Mouse (Mus musculus): Measurements from ENCODE around the gene Grid2. TPM values are rescaled to one million over a fixed set of nuclear protein-coding genes. Genes with fewer than 3 reads are reported as not detected.

Grid2 gene
- polyA plus RNA-seq (2015; fragmentation: Nextera tagmentation; extraction: Ambion mirVana): 12.2 and 13.4 TPM in 2 replicates

DNA sequence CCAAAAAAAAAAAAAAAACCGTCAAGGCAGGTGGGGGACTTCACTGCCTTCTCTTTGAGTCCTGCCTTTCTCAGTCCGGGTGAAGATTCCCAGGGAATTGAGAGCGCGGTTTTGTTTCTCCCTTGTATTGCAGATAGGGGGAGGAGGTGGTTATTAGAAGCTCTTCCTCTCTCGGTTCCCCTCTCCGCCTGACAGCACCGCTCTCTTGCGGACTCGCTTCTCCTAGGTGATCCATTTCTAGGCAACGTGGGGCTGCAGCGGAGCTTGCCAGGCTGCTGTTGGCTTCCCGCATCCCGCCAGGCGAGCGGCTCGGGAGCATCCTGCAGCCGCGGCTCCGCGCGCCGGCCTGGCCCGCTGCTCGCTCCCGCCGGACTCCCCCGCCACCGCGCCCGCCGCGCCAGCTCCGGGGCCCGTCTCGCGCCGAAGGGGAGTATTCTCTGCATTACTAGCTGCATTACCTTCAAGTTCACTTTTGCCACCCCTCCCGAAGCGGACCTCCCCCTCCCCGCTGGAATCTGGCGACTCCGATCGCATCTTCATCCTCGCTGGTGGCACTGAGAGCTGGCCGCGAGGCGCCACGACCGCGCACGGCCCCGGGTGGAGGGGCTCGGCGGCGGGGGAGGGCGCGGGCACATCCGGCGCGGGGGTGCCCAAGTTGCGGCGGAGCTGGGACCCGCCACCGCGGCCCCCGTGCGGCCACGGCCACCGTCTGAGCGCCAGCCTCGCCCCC is at the start of gene Grid2:
TSS of gene Grid2 (plus strand) at position 51 of the 730 bp plus-strand sequence.
- peak within 1 kb of the TSS; percentile 82 for H3K4me3 ChIP-seq
- no peaks in the 10 kb centered on the region for H3K9me3 ChIP-seq
- no peaks in the 10 kb centered on the region for H3K36me3 ChIP-seq
- peak within 1 kb of the TSS; percentile 89 for H3K27ac ChIP-seq
- peak; percentile 80 for ATAC-seq (ENCODE audit: low FRiP score)
- peak within 1 kb of the TSS; percentile 87 for H3K9ac ChIP-seq
- no peaks in the 10 kb centered on the region for H3K27me3 ChIP-seq
- WGBS: under 1% methylated on average over 63 of the region's 71 CpGs
- H3K4me2 ChIP-seq: peak within 1 kb of the TSS; percentile 88
- H3K4me1 ChIP-seq (replicated peaks): peaks cover 22% of the 10 kb centered on the region

DNA sequence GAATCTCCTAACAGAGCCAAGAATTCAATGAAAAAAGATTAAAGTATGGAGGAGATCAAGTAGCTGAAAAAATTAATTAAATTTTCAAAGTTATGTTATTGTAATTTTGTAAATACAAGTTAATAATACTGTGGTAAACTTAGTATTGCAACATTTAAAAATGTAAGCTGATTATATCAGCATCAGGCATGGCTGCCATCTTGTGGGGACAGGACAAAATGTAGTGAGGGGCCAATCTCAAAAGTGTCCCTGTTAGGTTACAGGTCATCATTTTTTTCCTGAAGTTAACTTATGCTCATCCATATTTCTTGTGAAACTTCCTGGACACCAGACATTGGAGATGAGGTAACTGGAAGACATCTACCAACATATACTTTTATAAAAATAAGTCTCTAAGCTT is 4.9 kb upstream of the Grid2 start:
- H3K27me3 ChIP-seq: no peaks in the 10 kb centered on the region
- peaks cover 4% of the 10 kb centered on the region; the same call in 1 of the 2 replicates for H3K4me1 ChIP-seq (replicated peaks)
- H3K9me3 ChIP-seq: no peaks in the 10 kb centered on the region
- no peak overlapping the region for H3K9ac ChIP-seq
- H3K27ac ChIP-seq: no peak overlapping the region
- no peak overlapping the region for H3K4me2 ChIP-seq
- H3K4me3 ChIP-seq: no peak overlapping the region
- no peaks in the 10 kb centered on the region for H3K36me3 ChIP-seq
- ATAC-seq (ENCODE audit: low FRiP score): no peak

DNA sequence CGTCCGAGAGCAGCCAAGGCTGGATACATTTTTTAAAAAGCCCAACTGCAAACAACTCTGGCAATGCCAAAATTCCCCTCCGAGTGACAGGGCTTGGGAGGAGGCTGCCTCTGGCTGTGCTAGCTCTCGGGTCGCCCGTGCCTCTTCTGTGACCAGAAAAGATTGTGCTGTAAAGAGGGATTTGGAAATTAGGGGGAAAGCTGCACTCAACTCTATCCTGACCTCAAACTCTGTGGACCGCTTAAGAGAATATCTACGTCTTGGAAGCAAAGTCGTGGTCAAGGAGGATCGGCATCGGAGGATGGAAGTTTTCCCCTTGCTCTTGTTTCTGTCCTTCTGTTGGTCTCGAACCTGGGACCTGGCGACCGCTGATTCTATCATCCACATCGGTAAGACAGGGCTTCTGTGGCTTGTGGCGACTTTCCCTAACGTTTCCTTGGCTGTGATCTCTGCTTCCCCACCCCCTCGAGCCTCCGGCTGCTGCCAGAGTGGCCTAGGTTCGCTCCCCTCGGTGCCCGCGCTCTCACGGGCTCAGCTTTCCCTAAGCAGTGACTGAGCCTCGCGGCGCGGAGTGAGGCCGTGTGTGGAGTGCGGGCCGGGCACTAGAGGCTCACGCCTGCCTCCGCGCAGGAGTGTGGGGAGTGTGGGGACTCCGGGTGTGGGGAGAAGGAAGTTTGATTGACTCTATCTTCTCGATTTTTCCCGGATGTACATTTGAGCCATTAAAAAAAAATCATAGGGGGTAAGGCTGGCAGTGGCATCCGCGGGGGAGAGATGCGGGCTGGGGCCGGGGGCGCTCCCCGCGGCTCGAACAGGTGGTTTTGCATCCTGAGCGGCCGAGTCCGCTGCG is 1.1 kb downstream of the Grid2 start:
- Histone ChIP-seq H3K4me3 (peak overlapping the region; percentile 82), H3K9me3 (no peaks in the 10 kb centered on the region), H3K27me3 (no peaks in the 10 kb centered on the region), H3K36me3 (no peaks in the 10 kb centered on the region), H3K9ac (peak overlapping the region; percentile 87), H3K4me1 (replicated peaks) (peaks cover 22% of the 10 kb centered on the region), H3K27ac (peak overlapping the region; percentile 89), H3K4me2 (peak overlapping the region; percentile 88)
- WGBS: 0% methylated on average over 48 of the region's 49 CpGs
- ATAC-seq (ENCODE audit: low FRiP score): peak; percentile 84

DNA sequence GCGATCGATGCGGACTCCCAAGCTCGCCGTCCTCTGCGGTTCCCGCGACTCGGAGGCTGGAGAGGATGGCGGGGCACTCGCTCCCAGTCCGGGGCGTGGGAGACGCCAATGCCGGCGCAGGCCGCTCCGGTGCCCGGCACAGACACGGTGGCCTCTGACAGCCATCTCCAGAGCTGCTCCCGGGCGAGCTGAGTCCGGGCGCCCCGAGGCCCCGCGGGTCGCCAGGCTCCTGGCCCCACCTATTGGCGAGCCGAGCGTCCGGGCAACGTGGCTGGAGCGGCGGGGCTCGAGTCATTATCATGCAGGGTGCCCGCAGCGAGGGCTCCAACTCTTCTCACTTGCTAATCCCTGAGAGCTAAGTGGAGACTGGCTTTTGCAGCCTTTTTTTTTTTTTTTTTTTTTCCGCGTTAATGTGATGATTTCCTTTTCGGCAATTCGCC is 1.8 kb downstream of the Grid2 start:
- Histone ChIP-seq H3K4me2 (peak overlapping the region; percentile 88), H3K36me3 (no peaks in the 10 kb centered on the region), H3K9me3 (no peaks in the 10 kb centered on the region), H3K27me3 (no peaks in the 10 kb centered on the region), H3K4me3 (peak overlapping the region; percentile 82), H3K9ac (peak overlapping the region; percentile 87), H3K4me1 (replicated peaks) (peaks cover 22% of the 10 kb centered on the region), H3K27ac (peak overlapping the region; percentile 89)
- ATAC-seq (ENCODE audit: low FRiP score): peak; percentile 65
- WGBS: under 1% methylated on average over 42 of the region's 42 CpGs

DNA sequence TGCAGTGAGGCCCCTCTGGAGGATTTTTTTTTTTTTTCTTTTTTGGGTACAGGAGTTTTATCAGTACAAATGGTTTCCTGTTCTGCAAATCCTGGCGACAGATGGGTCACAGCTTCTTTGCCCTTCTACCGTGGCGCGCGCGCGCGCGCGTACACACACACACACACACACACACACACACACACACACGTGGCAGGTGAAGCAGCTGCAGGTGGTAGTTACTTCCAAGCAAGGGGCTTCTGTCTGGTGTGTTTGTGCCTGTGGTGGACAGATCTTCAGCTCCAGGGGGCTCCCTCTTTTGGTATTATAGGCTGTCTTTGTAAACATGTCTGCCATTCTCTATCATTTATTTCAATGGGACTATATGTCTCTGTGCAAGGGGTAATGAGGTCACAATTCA is 2.2 kb downstream of the Grid2 start:
- ATAC-seq (ENCODE audit: low FRiP score): no peak

DNA sequence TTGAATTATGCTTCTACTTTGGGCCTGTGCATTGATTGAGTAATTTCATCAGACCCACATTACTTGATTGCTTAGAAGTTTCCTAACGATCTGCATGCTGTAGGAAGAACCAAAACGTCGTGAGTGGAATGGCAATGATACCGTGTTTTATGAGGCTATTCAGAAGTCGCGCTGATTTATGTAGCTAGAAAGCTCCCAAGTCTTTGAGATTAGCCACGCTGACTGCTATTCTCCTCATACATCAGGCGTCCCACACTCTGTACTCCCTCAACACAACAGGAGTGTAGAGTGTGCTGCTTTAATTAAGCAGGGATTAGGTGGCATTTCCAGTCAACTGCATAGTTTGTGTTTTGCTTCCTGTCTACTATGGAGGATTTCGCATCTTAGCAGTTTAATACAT is 4.1 kb downstream of the Grid2 start:
- 16% methylated on average over 9 of the region's 9 CpGs for WGBS
- H3K4me3 ChIP-seq: peak overlapping the region; percentile 17
- peak overlapping the region; percentile 42 for H3K4me2 ChIP-seq
- H3K9me3 ChIP-seq: no peaks in the 10 kb centered on the region
- no peak overlapping the region for H3K27ac ChIP-seq
- ATAC-seq (ENCODE audit: low FRiP score): no peak
- H3K36me3 ChIP-seq: no peaks in the 10 kb centered on the region
- peaks cover 22% of the 10 kb centered on the region for H3K4me1 ChIP-seq (replicated peaks)
- peak overlapping the region; percentile 43; the same call in 1 of the 2 replicates for H3K9ac ChIP-seq
- H3K27me3 ChIP-seq: no peaks in the 10 kb centered on the region

More for the DNA sequence above, 2.2 kb downstream of the Grid2 start:
- H3K4me2 ChIP-seq: peak overlapping the region; percentile 88
- no peaks in the 10 kb centered on the region for H3K36me3 ChIP-seq
- no peaks in the 10 kb centered on the region for H3K27me3 ChIP-seq
- peaks cover 22% of the 10 kb centered on the region for H3K4me1 ChIP-seq (replicated peaks)
- H3K9ac ChIP-seq: peak overlapping the region; percentile 87
- peak overlapping the region; percentile 89 for H3K27ac ChIP-seq
- H3K9me3 ChIP-seq: no peaks in the 10 kb centered on the region
- peak overlapping the region; percentile 82 for H3K4me3 ChIP-seq
- WGBS: 0% methylated on average over 11 of the region's 11 CpGs

DNA sequence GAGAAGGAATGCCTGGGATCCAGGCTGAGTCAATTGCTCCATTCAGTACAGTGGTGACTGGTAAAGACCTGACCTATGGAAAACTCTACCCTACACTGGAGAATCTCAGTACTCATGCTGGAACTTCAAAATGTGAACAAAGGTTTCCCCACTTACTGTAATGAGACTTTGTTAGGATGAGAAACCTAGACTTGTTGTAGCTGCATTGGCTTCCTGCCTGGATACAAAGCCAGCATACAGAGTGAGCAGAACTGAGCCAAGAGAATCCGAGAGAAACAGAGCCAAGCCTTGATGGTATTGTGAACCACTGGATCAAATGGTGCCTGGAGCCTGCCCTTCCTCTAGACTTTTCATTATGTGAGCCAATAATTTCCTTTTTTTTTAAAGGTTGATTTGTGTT is 28.7 kb downstream of the Grid2 start:
- H3K9me3 ChIP-seq: no peaks in the 10 kb centered on the region
- H3K4me2 ChIP-seq: no peak overlapping the region
- no peak overlapping the region for H3K4me3 ChIP-seq
- no peak for ATAC-seq (ENCODE audit: low FRiP score)
- H3K4me1 ChIP-seq (replicated peaks): no peaks in the 10 kb centered on the region
- no peaks in the 10 kb centered on the region for H3K36me3 ChIP-seq
- no peak overlapping the region for H3K27ac ChIP-seq
- WGBS: 63% methylated on average over 1 of the region's 1 CpGs
- no peak overlapping the region for H3K9ac ChIP-seq
- H3K27me3 ChIP-seq: no peaks in the 10 kb centered on the region

DNA sequence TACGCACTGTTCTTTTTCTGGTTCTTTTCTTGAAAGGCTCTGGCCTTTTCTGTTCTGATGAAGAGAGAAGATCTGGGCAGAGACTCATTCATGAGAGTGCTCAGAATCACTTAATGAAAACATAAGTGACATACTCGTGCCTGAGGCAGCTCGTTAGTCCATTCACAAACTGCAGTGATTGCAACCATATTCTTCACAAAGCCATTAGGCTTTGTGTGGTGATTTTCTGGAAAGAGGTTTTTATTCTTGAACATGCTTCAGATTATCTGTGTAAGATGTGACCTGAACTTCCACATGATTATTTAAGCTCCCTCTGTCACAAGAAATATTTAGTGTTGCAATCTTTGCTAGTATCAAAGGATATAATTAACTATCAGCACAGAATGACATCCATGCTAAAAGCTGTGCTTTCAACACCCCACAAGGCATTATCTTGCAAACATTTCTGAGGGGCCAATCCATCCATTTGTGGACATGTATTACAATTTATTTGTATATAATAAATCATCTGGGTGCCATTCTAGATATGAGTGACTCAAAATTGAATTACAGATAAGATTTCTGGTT is 86.8 kb downstream of the Grid2 start:
- Histone ChIP-seq H3K4me3 (no peak overlapping the region), H3K27me3 (no peaks in the 10 kb centered on the region), H3K4me1 (replicated peaks) (no peaks in the 10 kb centered on the region), H3K36me3 (no peaks in the 10 kb centered on the region), H3K9me3 (no peaks in the 10 kb centered on the region), H3K9ac (no peak overlapping the region), H3K27ac (no peak overlapping the region), H3K4me2 (no peak overlapping the region)
- no peak for ATAC-seq (ENCODE audit: low FRiP score)
- 66% methylated on average over 3 of the region's 3 CpGs for WGBS

DNA sequence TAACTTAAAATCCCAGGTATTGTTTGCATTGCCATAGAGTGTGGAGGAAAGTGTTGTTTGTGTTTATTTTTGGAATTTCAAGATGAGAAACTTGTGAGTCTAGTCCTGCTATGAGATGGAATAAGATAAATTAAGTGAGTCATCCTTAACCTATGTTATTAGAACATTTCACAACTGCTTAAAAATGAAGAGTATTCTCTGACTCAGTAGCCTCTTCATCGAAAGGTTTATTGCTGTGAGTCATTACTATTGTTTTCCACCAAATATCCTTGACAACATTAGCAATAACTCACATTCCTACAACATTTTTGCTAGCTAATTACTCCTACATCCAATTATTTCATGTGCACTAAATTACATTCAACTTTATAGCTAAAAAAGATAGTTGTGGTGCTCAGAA is 91.3 kb downstream of the Grid2 start:
- no peaks in the 10 kb centered on the region for H3K27me3 ChIP-seq
- WGBS: 92% methylated on average over 1 of the region's 1 CpGs
- no peak overlapping the region for H3K9ac ChIP-seq
- no peaks in the 10 kb centered on the region for H3K4me1 ChIP-seq (replicated peaks)
- H3K9me3 ChIP-seq: no peaks in the 10 kb centered on the region
- H3K27ac ChIP-seq: no peak overlapping the region
- no peaks in the 10 kb centered on the region for H3K36me3 ChIP-seq
- no peak for ATAC-seq (ENCODE audit: low FRiP score)
- H3K4me3 ChIP-seq: no peak overlapping the region
- H3K4me2 ChIP-seq: no peak overlapping the region

DNA sequence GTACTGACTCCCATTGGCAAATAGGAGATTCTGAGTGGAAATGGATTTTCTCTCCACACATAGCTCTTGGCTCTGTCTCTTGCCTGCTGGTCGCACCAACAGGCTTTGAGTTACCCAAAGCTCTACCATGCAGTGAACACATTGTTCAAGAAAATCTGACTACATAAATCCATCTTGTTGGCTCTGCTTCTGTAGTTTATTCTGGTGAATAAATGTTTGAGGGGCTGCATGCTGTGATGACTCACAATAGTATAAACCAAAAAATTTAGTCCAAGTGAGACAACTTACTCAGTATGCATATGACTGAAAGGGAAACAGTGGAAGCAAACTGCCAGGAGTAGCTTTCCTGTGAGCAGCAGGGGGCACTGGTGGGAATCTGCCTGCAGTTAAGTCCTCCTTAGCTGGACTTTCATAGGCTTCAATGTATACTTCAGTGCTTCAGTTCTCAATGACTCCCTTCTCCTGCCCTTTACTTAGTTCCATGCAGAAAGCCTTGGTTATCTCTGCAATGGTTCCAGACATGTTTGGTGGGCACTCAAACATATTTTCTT is 125.5 kb downstream of the Grid2 start:
- Histone ChIP-seq H3K9ac (no peak overlapping the region), H3K4me2 (no peak overlapping the region), H3K9me3 (no peaks in the 10 kb centered on the region), H3K27me3 (no peaks in the 10 kb centered on the region), H3K4me1 (replicated peaks) (no peaks in the 10 kb centered on the region), H3K27ac (no peak overlapping the region), H3K36me3 (no peaks in the 10 kb centered on the region), H3K4me3 (no peak overlapping the region)
- no peak for ATAC-seq (ENCODE audit: low FRiP score)
- 95% methylated on average over 1 of the region's 1 CpGs for WGBS

DNA sequence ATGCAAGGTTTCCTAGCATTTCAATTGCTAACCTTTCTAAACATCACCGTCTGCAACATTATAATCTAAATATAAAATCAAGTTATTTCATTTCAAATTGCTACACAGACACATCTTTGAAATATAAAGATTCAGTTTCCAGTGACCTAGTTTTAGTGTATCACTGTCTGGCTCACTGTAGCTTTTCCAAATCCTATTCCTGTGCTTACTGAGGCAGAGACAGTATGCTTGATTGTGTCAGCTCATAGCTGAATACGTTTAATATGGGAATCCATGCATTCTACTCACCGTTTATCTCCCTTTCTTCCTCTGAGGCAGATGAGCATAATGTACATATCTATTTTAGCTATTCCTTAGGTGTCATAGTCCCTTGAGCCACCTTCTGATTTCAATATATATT is 146.0 kb downstream of the Grid2 start:
- H3K4me3 ChIP-seq: no peak overlapping the region
- H3K27me3 ChIP-seq: no peaks in the 10 kb centered on the region
- H3K27ac ChIP-seq: no peak overlapping the region
- no peaks in the 10 kb centered on the region for H3K4me1 ChIP-seq (replicated peaks)
- no peak overlapping the region for H3K9ac ChIP-seq
- ATAC-seq (ENCODE audit: low FRiP score): no peak
- no peaks in the 10 kb centered on the region for H3K9me3 ChIP-seq
- H3K4me2 ChIP-seq: no peak overlapping the region
- 82% methylated on average over 3 of the region's 3 CpGs for WGBS
- H3K36me3 ChIP-seq: no peaks in the 10 kb centered on the region

DNA sequence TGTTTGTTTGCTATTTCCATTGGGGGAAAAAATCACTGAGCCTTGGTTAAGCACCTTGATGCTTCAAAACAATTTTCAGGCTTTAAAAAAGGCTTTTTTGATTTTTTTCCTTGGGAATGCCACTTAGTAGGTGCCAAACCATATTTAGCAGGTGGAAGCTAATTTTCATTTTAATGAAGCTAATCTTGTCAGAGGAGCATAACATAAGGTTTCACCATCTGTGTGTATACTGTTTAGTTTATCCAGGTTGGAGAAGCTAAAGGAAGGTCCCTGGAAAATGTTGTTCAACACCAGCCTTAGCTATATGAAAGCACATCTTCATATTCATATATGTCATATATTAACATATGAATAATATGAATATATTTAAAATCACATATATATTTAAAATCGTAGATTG is 161.9 kb downstream of the Grid2 start:
- WGBS: 95% methylated on average over 1 of the region's 1 CpGs
- Histone ChIP-seq H3K9ac (no peak overlapping the region), H3K4me2 (no peak overlapping the region), H3K27ac (no peak overlapping the region), H3K36me3 (no peaks in the 10 kb centered on the region), H3K27me3 (no peaks in the 10 kb centered on the region), H3K9me3 (no peaks in the 10 kb centered on the region), H3K4me1 (replicated peaks) (no peaks in the 10 kb centered on the region), H3K4me3 (no peak overlapping the region)
- ATAC-seq (ENCODE audit: low FRiP score): no peak
